Mouse (Mus musculus) lung, postnatal 4 days (tissue): ENCODE data around the gene Gbgt1.
"Not testable (repeated sequence)": the region's sequence is repeated elsewhere in the genome, so short reads cannot be mapped to it uniquely, and the experiment has no call there.

Experiments used
- DNase-seq, 2 experiments: peaks; one replicate each; pipeline ENCODE4 v3.0.0; 2021

Gene Gbgt1

DNA sequence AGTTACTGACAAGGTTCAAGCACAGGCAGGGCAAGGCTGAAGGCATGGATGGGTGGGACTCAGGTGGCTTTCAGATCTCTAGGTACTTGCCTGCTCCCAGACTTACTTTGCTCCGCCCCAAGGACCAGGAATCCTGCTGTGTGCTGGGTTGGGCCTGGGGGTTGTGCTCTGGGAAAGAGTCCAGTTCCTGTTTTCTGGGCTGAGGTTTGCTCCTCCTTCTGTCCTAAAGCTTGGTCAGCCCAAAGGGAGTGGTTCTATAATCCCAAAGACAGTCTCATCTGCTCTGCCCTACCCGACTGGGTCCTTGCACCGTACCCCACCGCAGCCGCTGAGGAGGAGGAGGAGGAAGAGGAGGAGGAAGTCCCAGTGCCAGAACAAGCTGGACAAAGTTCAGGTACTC, at the start of gene Gbgt1:
Gene Gbgt1 (plus strand): TSS at position 221 of the 400 bp plus-strand sequence.
- peak in 1 of 2 experiments; percentile 31 for DNase-seq

DNA sequence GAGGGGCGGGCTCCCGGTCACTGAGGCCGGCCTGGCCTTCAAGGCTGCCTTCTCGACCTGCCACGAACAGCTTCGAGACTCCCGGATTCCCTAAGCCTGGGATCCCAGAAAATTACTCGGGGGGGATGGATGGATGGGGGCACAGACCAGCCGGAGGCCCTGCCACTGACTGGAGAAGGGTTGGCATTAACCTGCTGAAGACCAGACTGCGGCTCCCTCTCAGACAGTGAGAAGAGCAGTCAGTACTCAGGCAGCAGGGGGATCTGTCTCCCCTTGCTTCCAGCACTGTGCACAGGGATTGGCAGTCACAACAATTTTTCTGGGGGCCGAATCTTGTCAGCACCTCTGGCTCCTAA, 49.4 kb upstream of the Gbgt1 start:
- no peak for DNase-seq

DNA sequence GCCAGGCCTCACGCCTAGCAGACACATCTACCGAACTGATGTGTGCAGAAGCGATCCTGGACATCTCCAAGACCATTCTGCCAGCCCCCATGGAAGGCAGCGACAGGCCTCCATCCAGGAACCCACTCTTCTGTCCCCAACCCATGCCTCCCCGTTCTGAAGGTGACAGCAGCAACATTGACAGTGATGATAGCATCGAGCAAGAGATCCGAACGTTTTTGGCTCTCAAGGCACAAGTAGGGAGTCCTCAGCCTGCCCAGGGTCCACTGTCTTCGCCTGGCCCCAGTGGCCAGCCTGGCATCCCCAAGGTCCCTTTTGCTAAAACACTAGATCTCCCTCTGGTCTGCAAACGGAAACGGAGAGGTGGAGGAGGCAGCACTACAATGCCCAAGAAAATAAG, 45.0 kb upstream of the Gbgt1 start:
- no peak for DNase-seq

DNA sequence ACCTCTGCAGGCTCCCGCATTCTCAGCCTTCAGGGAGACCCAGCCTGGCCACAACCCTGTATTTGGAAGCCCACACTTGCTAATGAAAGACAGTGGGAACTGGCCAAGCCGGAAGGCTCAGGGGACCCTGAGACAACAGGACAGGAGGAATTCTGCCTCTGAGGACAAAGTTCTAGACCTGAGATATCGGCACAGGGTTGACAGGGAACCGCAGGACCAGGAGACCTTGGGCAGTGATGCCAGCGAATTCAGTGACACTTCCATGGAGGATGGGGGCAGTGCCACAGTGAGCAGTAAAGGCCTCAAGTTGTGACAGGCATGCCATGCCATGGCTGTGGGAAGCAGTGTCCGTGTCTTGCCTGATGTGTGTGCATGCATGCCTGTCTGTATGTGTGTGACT, 43.2 kb upstream of the Gbgt1 start:
- no peak for DNase-seq

DNA sequence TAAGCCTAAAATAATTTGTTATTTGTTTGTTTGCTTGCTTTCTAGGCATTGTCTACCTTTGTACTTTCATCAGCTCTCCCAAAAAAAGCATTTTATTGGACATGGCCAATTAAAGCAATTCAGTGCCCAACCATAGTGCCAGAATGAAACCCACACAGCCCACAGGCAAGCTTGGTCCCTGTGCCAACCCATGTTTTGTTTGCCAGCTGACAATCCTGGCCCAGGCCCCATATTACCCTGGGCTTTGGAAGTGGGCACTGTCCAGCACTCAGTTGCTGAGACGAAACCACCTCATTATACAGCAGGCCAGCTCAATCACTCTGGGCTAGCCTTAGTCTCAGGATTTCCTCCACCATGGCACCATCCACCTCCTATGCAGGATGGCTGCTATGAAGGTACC, 40.1 kb upstream of the Gbgt1 start:
- no peak for DNase-seq

DNA sequence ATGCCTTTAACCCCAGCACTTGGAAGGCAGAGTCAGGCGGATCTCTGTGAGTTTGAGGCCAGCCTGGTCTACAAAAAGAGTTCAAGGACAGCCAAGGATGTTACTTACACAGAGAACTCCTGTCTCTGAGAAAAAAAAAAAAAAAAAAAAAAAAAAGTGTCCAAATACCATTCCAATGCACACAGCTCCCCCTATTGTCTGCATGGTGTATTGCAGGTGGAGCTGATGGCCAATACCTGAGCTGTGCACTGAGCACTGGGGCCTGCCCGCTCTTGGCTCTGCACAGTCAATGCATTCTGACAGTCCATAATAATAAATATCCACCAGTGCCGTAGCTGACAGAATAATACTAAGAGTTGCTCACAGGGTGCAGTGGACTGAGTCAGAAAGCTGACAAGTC, 32.8 kb upstream of the Gbgt1 start:
- DNase-seq, result peak in 1 of 2 experiments; percentile 66

DNA sequence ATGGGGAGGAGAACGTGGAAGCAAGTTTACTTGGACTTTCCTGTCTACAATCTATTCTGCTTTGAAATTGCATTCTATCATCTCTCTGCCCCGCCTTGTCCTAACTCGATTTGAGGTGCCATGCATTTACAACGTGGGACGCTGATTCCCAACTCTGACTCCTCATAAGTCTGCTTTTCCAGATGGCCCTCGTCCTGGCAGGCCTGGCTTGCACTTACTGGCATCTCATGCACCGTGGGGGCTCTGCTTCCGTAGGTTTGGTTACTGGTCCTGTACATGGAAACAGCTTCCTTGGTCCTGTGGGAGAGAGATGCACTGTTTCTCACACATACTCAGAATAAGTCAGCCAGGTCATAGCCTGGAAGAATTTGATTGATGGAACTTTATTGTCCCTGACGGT, 31.8 kb upstream of the Gbgt1 start:
- no peak for DNase-seq

DNA sequence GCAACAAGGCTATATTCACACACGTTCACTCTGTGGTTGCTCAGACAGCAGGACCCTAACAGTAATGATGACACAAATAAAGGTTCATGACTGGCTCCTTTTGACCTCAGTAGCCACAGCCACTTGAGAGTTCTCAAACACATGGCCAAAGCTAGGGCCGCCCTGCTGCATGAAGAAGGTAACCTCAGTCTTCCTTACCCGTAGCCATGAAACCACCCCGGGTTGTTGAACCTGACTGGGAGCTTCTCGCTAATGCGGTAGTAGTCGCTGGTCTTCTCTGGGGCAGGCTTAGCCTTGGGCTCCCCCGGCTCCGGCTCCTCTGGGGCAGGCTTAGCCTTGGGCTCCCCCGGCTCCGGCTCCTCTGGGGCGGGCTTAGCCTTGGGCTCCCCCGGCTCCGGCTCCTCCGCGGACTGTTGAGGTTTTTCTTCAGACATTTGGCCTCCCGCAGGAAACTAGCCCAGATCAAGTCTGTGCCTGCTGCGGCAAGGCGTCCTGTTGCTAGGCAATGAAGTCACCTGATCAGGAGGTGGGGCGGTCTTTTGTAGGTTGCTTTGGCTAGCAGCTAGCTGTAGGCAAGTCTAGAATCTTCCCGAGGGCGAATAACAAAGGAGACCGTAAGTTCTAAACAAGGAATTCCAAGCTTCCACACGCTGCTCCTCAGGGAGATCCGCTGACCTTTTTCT, 30.7 kb upstream of the Gbgt1 start, which contains the start of gene 1700007K13Rik:
Gene 1700007K13Rik (minus strand): TSS at position 497 of the 683 bp plus-strand sequence.
- DNase-seq, result peak; percentile 50 to 58

DNA sequence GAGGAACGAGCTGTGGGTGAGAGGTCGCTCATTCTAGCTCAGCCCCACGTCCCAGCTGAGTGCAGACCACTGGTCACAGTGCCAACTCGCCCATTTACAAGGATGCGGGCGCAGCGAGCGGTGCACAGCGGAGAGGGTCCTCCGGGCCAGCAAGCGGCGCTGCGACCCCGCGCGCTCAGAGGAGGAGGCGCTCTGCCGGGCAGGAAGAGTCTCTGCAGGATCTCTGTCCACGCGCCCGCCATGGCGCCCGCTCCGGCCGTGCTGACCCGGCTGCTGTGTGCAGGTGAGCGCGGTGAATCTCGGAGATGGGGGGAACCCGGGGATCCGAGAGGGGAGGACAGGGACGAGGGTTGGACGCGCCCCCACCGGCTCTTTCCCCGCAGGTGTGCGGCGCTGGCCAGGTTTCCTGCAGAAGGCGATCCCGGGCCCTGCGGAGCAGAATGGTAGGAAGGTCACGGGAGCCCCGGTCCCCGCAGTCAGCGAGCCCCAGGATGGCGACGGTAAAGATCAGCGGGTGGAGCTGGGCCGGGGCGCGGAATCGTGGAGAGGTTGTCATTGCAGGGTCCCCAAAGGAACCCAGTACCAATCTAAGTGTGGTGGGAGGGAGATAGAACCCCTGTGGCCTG, 28.7 kb upstream of the Gbgt1 start, which contains the start of gene Mrps2:
Gene Mrps2 (plus strand): TSS at position 207 of the 626 bp plus-strand sequence.
- DNase-seq, result peak; percentile 91

DNA sequence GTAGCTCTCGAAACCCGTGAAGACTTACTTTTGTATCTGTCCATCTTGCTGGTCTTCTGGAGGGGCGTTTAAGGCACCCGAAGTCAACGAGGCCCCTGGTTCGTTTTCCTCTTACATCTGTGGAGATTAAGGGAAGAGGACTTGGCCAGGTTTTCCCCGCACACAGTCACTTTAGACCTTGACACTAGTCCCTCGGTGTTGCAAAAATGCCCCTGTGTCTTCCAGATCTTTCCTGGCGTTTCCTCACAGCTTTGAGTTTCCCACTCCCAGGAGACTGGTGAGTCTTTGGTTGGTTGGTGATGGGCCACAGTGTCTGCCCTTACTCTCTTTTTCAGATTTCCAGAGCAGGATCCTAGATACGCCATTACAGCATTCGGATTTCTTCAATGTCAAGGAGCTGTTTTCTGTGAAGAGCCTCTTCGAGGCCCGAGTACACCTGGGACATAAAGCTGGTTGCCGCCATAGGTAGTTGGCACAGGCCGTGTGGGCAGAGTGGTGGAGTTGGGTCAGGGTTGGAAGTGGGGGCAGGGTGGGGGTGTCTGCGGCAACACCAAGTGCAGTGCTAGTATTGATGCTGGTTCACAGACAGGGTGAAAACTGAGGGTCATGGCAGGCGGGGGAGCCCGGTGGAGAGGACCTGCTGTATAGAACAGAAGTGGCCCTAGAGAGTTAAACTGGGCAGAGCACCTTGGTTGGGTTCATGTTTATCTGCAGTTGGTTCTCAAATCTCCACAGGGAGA, 28.0 kb upstream of the Gbgt1 start:
- DNase-seq, result peak in 1 of 2 experiments; percentile 5

DNA sequence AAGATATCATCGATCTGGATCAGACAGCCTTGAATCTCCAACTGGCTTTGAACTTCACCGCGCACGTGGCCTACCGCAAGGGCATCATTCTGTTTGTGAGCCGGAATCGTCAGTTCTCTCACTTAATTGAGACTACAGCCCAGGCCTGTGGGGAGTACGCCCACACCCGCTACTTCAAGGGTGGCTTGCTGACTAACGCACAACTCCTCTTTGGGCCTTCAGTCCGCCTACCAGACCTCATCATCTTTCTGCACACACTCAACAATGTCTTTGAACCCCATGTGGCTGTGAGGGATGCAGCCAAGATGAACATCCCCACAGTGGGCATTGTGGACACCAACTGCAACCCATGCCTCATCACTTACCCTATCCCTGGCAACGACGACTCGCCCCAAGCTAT, 27.2 kb upstream of the Gbgt1 start:
- no peak for DNase-seq

DNA sequence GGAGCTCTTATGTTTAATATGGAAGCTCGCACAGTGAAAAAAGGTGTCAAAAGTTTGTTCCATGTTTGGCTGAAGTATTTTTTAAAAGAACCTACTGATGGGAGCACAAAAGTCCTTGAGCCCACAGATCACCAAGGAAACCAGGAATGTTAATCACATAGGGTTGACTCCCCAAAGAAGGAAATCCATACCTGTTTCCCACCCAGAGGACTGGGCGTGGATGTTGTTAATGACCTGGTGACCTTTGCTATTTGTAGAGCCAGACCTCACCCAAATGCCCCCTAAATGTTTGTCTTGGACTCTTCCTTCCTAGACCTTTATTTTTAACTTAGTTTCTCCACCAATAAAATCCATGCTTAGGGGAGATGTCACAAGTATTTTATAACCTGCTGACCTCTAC, 26.1 kb upstream of the Gbgt1 start:
- peak in 1 of 2 experiments; percentile 0 for DNase-seq

DNA sequence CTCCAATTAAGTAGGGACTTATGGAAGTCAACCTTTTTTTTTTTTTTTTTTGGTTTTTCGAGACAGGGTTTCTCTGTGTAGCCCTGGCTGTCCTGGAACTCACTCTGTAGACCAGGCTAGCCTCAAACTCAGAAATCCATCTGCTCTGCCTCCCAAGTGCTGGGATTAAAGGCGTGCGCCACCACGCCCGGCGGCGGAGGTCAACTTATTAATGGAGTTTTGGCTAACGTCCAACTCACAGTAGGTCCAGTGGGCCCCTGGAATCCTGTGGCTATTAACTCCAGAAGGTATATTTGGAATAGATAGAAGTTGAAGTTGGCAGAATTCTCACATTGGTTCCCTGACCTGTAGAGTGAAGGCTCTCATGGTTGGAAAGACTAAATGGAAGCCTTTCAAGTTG, 24.7 kb upstream of the Gbgt1 start:
- peak in 1 of 2 experiments; percentile 3 for DNase-seq

DNA sequence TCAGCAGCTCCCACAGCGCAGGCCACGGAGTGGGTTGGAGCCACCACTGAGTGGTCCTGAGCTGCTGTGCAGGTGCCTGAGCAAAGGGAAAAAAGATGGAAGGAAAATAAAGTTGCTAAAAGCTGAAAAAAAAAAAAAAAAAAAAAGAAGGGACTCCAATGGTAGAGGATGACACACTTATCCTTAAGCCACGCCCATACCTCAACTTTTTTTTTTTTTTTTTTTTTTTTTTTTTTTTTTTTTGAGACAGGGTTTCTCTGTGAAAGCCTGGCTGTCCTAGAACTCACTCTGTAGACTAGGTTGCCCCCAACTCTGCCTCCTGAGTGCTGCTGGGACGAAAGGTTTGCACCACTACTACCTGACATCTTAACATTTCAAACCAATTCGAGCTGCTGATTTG, 18.7 kb upstream of the Gbgt1 start:
- DNase-seq, result not testable (repeated sequence)

DNA sequence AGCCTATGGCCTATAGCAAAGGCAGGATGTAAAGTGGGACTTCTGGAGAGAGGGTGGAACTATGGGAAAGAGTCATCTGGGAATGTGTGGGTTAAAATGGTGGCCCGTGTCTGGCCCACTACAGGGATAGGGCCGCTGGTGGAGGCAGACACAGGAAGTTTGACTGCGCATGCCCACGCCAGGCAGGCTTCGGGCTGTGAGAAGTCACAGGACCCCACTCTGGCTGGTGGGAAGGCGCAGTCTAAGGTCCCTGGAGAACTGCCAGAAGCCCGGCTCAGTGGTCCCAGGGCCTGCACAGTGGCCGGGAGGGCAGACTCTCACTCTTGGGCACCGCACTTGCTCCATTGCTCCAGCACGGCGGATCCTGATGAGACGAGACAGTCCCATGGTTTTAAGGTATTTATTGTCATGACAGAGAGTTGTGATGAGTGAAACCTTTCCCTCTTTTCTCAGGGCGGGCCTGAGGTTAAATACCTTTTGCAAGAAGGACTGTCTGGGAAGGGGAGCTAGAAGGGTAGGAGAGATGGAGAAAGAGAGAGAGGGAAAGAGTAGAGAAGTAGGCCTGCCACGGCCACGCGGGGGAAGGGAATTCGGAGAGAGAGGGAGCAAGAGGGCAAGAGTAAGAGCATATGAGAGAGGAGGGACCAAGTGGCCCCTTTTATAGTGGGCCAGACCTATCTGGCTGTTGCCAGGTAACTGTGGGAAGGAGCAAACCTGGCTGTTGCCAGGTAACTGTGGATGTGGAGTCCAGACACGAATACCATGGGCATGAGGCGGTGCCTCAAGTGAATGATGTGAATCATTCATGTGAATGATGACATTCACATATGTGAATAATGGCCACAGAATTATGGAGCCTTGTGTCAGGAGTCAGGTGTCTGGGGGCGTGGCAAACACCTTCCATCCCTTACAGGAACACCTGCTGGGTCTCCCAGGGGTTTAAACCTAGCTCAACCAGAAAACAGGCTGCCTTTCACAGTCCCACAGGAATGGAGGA, 17.2 kb upstream of the Gbgt1 start:
- DNase-seq, result peak in 1 of 2 experiments; percentile 47

DNA sequence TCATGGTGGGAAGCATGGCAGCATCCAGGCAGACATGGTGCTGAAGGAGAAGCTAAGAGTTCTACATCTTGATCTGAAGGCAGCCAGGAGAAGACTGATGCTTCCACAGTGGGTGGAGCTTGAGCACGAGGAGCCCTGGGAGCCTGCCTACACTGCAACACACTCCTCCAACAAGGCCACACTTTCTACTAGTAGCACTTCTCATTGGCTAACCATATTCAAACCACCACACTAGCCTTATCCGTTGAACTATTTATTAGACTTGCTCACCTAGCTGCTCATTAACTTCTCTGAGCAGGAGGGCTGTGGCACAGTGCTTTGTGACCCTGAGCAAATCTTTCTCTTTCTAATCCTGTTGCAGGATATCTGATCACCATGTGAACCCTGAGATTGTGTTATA, 12.8 kb upstream of the Gbgt1 start:
- DNase-seq, result no peak

DNA sequence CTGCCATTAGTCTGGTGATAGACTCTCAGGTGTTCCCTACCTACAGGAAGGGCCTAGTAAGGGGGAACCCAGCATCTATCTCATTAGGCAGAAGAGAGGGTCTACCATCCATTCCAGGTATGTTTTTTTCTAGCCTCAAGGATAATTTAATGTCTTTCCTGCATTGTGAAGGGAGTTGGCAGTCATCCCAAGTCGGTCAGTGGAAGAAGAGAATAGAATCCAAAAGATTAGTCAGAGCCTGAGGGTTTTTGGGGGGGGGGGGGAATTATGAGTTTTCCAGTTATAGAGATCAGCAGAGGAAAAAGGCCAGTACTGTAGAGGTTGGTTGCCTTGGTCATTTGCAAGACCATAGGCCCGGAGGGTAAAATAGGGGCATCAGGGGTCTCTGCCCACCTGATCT, 2.2 kb upstream of the Gbgt1 start:
- DNase-seq, result no peak

DNA sequence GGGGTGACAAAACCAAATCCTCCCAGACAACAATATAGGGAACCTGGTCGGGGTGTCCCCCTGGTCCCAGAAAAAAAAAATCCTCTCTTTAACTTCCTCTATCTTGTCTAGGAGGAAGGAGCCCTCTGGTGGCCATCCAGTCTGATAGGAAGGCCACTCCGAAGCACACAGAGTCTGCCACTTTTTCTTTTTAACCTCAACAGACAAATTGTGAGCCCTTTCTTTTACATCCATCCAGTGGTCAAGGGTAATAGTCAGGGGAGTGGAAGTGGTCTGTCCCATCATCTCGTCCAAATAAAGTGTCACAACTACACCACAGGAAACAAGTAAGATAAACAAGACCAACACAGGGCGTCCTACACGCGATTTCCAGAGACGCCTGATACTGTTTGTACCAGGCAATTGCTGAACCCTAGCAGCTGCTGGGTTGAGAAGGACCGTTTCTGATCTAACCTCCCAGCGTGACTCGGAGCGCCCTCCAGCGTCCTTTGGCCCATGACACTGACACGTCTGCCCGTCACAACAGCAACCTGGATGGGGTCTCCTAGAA, 1.4 kb upstream of the Gbgt1 start:
- peak in 1 of 2 experiments; percentile 60 for DNase-seq

DNA sequence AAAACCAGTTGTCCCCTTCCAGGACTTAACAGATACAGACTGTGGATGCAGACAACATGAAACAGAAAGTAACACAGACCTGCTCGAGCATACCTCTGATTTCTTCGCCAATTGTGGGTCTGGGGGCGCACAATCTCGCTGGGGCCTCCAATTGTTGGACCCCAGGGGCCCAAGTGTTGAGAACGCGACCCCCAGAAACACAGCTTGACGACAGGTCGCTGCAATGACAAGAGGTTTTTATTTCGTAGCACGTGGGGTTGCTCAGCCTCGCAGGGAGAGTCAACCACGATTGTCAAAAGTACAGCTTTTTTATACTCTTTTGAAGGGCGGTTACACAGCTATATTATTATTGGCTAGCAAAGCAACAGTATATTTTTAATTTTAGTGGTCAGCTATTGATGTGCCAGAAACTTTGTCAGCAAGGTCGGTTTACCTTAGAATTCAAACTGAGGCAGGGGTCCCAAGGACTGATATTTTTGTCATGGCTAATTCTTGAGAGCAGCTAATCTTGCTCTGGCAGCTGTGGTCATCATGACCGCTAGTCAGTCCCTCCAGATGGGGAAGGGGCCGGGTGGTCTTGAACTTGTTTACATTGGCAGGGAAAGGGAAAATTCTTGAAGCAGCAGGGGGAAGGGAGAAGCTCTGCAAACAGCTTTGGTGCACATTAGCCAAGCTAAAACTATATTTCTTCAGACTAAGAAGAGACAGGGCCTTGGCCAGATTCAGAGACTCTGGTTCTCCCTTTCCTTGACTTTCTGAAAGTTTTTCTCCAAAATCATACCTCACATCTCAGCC, 693 bp upstream of the Gbgt1 start:
- peak in 1 of 2 experiments; percentile 3 for DNase-seq

DNA sequence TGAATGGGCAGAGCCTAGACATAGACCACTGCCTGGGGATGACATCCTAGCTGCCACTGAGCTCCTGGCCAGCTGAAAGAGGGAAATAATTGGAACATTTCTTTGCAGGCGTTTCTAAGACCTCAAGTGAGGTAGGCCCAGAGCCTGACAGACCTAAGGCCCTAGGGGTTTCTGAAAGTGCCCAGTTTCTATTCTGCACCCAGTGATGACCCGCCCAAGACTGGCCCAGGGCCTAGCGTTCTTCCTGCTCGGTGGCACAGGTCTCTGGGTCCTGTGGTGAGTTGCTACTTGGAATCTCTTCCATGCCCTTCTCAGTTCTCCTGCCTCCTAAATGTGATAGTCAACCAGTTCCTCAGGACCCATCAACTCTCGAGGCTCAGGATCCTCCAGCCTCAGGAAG, 870 bp downstream of the Gbgt1 start:
- no peak for DNase-seq

DNA sequence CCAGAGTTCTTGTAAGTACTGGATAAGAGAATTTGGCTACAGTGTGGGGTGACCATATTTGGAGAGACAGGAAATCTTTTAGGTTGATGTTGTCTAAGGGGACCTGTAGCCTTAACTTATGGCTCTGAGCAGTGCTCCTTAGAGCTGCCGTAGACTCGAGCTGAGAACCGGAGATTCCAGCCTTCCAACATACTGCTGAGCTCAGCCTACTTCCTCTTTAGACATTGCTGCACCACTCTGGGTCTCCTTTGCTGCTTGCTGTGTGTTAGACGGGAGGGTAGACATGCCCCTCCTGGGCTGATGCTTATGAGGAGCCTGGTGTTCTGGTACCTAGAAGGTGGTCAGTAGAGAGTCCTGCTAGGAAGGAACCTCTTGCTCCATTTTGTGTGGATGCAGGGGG, 1.7 kb downstream of the Gbgt1 start:
- DNase-seq, result no peak
